Mouse (Mus musculus): ENCODE measurements around the gene Phc1. TPM values are rescaled to one million over a fixed set of nuclear protein-coding genes. Genes with fewer than 3 reads are reported as not detected.
"Not testable (repeated sequence)": the region's sequence is repeated elsewhere in the genome, so short reads cannot be mapped to it uniquely, and the experiment has no call there.

Phc1 gene
- total RNA-seq (2014; rRNA removed) (64.0 and 73.6 TPM in 2 replicates), polyA plus RNA-seq (2015; fragmentation: Nextera tagmentation; extraction: Ambion mirVana) (20.5 and 21.1 TPM in 2 replicates)

GRCm38 (mm10) chr6:122340349-122341000 lies at the start of gene Phc1:
Phc1 (minus strand) TSS chr6:122340561.
- WGBS = under 1% methylated on average over 17 of the region's 17 CpGs
- H3K4me3 ChIP-seq (ENCODE audit: low read length) = peak within 1 kb of the TSS; percentile 68
- DNase-seq (ENCODE audit: low spot score) = peak; percentile 79

GRCm38 (mm10) chr6:122389986-122390385 lies 49.6 kb upstream of the Phc1 start:
- DNase-seq (ENCODE audit: low spot score); H3K36me3 ChIP-seq (ENCODE audit: insufficient read depth, low read length); H3K4me1 ChIP-seq (ENCODE audit: insufficient read depth, low read length); H3K4me2 ChIP-seq (ENCODE audit: low read depth, low read length); ATAC-seq; H3K9me3 ChIP-seq (ENCODE audit: low read length); H3K27me3 ChIP-seq (ENCODE audit: insufficient read depth, low read length); H3K9ac ChIP-seq (replicated peaks; ENCODE audit: low read length); H3K4me3 ChIP-seq (ENCODE audit: low read length); H3K27ac ChIP-seq: not testable (repeated sequence)
- 77% methylated on average over 3 of the region's 3 CpGs for WGBS

More at GRCm38 (mm10) chr6:122340349-122341000, at the start of gene Phc1:
- peak; percentile 60 for ATAC-seq
- Histone ChIP-seq H3K9ac (replicated peaks; ENCODE audit: low read length) (peak within 1 kb of the TSS; percentile 77), H3K9me3 (ENCODE audit: low read length) (no peaks in the 10 kb centered on the region), H3K27ac (peak within 1 kb of the TSS; percentile 79), H3K4me2 (ENCODE audit: low read depth, low read length) (peak within 1 kb of the TSS; percentile 67), H3K27me3 (ENCODE audit: insufficient read depth, low read length) (no peaks in the 10 kb centered on the region), H3K36me3 (ENCODE audit: insufficient read depth, low read length) (peaks cover 4% of the 10 kb centered on the region; the same call in 1 of the 2 replicates), H3K4me1 (ENCODE audit: insufficient read depth, low read length) (peaks cover 9% of the 10 kb centered on the region)
- no peak for TF ChIP-seq CTCF (IDR thresholded peaks at IDR 0.05; ENCODE audit: low read depth)

- H3K4me3 ChIP-seq (ENCODE audit: low read length); H3K9ac ChIP-seq (replicated peaks; ENCODE audit: low read length); H3K36me3 ChIP-seq (ENCODE audit: insufficient read depth, low read length); H3K4me1 ChIP-seq (ENCODE audit: insufficient read depth, low read length); H3K9me3 ChIP-seq (ENCODE audit: low read length); H3K27me3 ChIP-seq (ENCODE audit: insufficient read depth, low read length); H3K27ac ChIP-seq; DNase-seq (ENCODE audit: low spot score); ATAC-seq; H3K4me2 ChIP-seq (ENCODE audit: low read depth, low read length): not testable (repeated sequence)
- WGBS = 91% methylated on average over 12 of the region's 12 CpGs
Measured at GRCm38 (mm10) chr6:122387177-122388028, 47.0 kb upstream of the Phc1 start.

- ATAC-seq = no peak
- H3K9me3 ChIP-seq (ENCODE audit: low read length) = no peaks in the 10 kb centered on the region
Measured at GRCm38 (mm10) chr6:122385724-122386123, 45.4 kb upstream of the Phc1 start.

GRCm38 (mm10) chr6:122384886-122385285 lies 44.5 kb upstream of the Phc1 start:
- DNase-seq (ENCODE audit: low spot score) (no peak), ATAC-seq (no peak)
- H3K36me3 ChIP-seq (ENCODE audit: insufficient read depth, low read length) = no peaks in the 10 kb centered on the region
- no peaks in the 10 kb centered on the region for H3K9me3 ChIP-seq (ENCODE audit: low read length)
- H3K4me1 ChIP-seq (ENCODE audit: insufficient read depth, low read length) = no peaks in the 10 kb centered on the region
- H3K9ac ChIP-seq (replicated peaks; ENCODE audit: low read length) = no peak overlapping the region
- no peak for TF ChIP-seq CTCF (IDR thresholded peaks at IDR 0.05; ENCODE audit: low read depth)
- no peak overlapping the region for H3K4me2 ChIP-seq (ENCODE audit: low read depth, low read length)
- H3K4me3 ChIP-seq (ENCODE audit: low read length) = no peak overlapping the region
- 92% methylated on average over 13 of the region's 13 CpGs for WGBS
- H3K27me3 ChIP-seq (ENCODE audit: insufficient read depth, low read length) = no peaks in the 10 kb centered on the region
- H3K27ac ChIP-seq = no peak overlapping the region

More at GRCm38 (mm10) chr6:122385724-122386123, 45.4 kb upstream of the Phc1 start:
- no peak overlapping the region for H3K4me3 ChIP-seq (ENCODE audit: low read length)
- no peak for TF ChIP-seq CTCF (IDR thresholded peaks at IDR 0.05; ENCODE audit: low read depth)
- H3K4me2 ChIP-seq (ENCODE audit: low read depth, low read length) = no peak overlapping the region
- DNase-seq (ENCODE audit: low spot score) = no peak
- H3K4me1 ChIP-seq (ENCODE audit: insufficient read depth, low read length) = no peaks in the 10 kb centered on the region
- no peaks in the 10 kb centered on the region for H3K27me3 ChIP-seq (ENCODE audit: insufficient read depth, low read length)
- WGBS = 75% methylated on average over 5 of the region's 5 CpGs
- H3K9ac ChIP-seq (replicated peaks; ENCODE audit: low read length) = no peak overlapping the region
- H3K27ac ChIP-seq = no peak overlapping the region
- no peaks in the 10 kb centered on the region for H3K36me3 ChIP-seq (ENCODE audit: insufficient read depth, low read length)

GRCm38 (mm10) chr6:122383211-122383610 lies 42.9 kb upstream of the Phc1 start:
- Histone ChIP-seq H3K4me1 (ENCODE audit: insufficient read depth, low read length) (no peaks in the 10 kb centered on the region), H3K9ac (replicated peaks; ENCODE audit: low read length) (no peak overlapping the region), H3K9me3 (ENCODE audit: low read length) (no peaks in the 10 kb centered on the region), H3K27me3 (ENCODE audit: insufficient read depth, low read length) (no peaks in the 10 kb centered on the region), H3K36me3 (ENCODE audit: insufficient read depth, low read length) (no peaks in the 10 kb centered on the region), H3K4me2 (ENCODE audit: low read depth, low read length) (no peak overlapping the region), H3K4me3 (ENCODE audit: low read length) (no peak overlapping the region), H3K27ac (no peak overlapping the region)
- TF ChIP-seq CTCF (IDR thresholded peaks at IDR 0.05; ENCODE audit: low read depth) = no peak
- WGBS = 69% methylated on average over 5 of the region's 5 CpGs
- no peak for DNase-seq (ENCODE audit: low spot score)
- ATAC-seq = no peak

Measured in hindbrain, postnatal 0 days (tissue).